Mouse (Mus musculus) thymus, postnatal 25 days (tissue): ENCODE measurements around the gene Tcta.
"Not testable (repeated sequence)": the region's sequence is repeated elsewhere in the genome, so short reads cannot be mapped to it uniquely, and the experiment has no call there.

Source experiments
- DNase-seq: peaks from one replicate; pipeline ENCODE4 v3.0.0; 2022

The Tcta gene

DNA sequence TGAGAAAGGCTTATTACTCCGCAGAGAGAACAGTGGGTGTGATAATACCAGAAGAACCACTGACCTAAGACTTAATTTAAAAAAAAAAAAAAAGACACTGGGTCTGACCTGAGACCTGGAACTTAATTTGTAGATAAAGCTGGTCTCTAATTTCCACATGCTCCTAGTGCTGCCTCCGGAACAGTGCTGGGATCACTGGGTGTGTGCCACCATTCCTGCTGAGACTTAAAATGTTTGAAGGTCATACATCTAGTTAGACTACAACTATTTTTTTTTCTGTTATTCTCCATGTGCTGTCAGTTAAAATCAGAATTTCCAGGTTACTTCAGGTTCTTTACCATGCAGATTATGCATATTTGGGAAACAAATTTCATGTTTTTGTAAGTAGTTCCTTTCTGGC lies 2.2 kb upstream of the Tcta start:
- no peak for DNase-seq

DNA sequence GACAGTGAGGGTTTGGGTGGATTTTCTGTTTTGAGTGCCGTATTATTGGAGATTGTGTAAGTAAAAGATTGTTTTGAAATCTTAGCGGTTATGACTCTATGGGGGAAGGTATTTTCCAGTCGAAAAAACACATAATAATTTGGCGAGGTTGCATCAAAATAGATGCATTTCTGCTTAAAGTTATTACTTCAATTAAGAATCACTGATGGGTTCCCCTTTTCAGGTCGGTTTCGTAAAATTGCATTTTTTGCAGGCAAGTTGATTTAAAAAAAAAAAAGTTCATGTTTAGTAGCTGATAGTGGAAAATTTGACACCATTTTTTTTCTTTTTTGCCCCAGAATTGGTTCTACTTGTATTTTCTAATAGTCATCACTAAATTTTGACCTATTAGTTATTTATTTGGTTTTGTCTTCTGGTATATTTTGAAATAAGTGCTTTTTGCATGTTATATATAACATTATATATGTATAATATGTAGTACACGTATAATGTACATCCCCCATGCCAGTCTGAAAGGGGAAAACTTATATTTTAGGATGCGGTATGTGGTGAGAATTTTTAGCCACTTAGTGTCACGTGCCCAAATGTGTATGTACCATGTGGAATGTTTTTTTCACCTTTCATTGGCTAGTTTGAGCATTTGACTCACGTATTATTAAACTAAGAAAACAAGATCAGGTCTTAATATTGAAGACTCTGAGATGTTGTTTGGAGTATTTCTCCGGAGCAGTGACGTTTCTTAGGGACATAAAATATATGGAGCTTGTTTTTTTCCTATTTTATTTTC lies 1.3 kb upstream of the Tcta start:
- DNase-seq: no peak

DNA sequence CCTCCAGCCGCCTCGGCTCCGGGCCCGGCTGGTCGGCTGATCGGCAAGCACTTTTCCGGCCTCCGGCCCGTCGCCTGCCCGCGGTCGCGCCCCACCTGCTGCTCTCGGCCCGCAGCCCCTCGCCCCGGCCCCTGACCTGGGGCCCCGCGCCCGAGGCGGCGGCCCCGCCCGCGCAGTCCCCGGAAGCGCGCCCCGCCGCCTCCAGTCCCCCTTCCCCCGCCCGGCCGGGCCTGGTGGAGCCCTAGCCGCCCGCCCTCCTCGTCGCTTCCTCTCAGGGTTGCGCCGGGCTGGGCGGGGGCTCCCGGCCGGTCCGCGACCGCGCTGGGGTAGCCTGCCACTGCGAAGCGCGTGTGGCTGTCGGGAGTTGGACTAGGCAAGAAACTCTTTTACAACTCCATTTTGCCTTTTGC lies 616 bp upstream of the Tcta start:
- DNase-seq: peak; percentile 86

DNA sequence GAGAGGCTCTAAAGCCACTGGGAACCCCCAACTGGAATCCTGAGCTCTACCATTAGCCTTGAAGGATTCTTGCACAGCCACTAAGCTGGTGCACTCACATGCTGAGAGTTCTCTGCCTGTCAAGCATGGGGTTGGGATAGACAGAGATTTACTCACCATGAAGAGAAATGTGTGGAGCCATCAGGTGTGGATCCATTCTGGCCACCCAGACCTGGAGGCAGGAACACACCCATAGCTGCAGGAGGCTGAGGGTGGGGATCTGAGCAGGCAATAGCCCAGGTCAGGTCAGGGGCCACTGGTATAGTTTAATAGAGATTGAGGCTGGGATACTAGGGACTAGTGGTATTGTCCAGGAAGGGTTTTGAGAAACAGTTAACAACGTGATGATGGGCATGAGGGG lies 790 bp downstream of the Tcta start:
- no peak for DNase-seq

DNA sequence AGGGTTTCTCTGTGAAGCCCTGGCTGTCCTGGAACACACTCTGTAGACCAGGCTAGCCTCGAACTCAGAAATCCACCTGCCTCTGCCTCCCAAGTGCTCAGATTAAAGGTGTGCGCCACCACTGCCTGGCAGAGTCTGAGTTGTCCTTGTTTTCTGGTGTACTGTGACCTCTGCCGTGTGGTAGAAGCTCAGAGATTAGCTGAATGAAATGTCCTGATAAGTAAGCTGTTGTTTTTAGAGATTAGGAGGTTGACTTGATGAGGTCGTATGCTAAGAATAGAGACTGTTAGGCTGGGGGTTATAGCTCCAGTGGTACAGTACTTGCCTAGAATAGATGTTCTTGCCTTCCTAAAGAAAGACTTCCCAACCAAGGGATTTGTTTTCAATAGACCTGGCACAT lies 1.2 kb downstream of the Tcta start:
- no peak for DNase-seq

DNA sequence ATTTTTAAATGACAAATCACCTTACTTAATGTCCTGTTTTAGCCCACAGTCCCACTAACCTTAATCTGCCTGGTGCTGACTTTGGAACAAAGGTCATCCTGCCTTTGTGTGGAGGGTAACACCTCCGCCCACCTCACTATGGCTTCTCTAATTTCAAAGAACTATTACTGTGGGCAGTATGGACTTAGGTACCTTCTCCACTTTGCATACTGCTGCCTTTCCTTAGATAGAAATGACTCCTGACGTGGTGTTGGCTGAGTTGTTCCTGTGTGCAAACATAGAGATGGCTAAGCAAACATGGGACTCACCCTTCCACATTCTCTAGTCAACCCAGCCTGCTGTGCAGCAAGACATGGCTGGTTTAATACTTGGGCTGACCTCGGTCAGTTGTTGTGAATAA lies 4.1 kb downstream of the Tcta start:
- DNase-seq: no peak

DNA sequence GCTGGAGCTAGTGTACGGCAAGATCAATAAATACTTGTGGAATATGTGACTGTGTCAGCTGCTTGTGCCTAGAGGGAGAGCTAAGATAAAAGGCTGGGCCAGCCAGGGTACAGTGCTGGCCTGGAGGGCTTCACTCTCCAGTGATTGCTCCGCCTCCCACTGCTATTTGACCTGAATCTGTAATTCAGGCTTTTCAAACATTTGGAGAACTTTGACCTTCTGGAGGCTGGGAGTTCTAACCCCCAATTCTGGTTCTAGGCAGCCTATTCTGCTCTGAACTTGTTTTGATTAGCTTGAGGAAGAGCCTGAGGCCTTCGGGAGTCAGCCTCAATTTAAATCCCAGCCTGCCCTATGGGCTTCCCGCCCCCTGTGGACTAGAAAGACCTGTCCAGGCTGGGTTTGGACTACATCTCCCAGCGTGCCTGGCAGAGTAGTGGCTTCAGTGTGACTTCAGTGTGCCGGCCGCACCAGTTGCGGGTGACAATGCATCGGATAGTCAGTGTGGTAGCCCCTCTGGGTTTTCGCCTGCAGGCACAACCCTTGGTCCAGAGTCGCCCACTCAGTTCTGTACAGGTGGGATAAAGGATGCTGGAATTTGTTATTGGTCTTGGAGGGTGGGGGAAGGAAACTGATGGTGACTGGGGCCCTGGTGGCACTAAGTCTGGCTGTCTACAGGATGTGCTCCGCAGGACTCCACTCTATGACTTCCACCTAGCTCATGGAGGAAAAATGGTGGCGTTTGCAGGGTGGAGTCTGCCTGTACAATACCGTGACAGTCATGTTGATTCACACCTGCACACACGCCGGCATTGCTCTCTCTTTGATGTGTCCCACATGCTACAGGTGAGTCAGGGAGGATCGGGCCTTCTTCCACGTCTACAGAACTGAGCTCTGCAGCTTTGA lies 9.3 kb downstream of the Tcta start, which contains the start of gene Amt:
TSS of gene Amt (plus strand) at position 401 of the 903 bp plus-strand sequence.
- no peak for DNase-seq

DNA sequence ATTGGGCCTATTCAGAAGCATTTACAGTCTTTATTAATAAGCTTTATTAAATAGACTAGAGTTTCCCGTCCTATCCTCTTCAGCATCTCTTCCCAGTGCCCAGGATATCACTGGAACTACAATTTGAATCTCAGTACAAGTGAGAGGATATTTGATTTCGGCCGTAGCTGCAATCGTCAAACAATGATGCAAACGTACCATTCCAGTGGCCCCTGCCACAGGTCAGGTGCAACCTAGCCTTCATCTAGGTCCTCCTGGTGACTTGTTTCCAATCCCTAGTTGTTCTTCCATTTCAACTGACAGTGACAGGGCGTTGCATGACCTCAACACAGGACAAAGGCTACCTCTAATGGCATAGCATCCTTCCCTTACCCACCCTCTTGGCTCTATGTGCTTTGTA lies 15.2 kb downstream of the Tcta start:
- no peak for DNase-seq

DNA sequence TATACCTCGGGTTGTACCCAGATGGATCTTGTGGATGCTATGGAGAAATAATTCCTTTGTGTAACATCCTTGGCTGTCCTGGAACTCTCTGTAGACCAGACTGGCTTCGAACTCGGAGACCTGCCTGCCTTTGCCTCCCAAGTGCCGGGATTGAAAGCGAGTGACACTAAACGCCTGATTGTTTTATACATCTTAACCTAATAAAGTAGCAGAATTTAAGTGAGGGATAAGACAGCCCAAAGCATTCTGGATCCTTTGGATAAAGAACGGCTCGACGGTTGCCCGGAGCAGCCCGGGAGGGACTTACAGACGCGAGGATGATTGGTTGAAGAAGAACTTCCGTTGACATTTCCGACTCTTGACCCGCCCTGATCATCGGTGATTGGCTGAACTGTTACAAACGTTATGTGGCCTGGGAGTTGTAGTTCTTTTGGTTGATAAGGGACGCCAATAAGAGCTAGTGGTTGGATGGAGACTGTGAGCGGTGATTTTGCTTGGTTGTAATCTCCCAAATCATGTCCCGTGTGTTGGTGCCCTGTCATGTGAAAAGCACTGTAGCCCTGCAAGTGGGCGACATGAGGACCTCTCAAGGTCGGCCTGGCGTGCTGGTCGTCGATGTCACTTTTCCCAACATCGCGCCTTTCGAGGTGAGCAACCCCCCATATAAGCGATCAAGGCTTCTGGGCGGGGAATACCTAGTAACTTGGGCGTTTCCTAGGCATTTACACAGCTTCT lies 15.8 kb downstream of the Tcta start, which contains the start of gene Nicn1:
TSS of gene Nicn1 (plus strand) at position 414 of the 735 bp plus-strand sequence.
- peak; percentile 87 for DNase-seq

DNA sequence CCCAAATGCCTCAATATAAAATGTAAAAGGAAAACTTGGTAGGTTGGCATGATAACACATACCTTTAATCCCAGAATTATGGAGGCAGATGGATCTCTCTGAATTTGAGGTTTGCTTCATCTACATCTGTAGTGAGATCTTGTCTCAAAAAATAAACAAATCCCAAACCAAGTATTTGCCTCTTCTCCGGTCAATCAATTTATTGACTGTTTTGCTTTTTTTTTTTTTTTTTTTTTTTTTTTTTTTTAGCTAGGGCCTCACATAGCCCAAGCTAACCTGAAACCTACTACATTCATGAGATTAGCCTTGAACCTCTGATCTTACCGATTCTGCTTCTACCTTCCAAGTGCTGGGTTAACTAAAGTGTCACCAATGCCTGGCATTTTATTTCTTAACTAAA lies 16.6 kb downstream of the Tcta start:
- no peak for DNase-seq

DNA sequence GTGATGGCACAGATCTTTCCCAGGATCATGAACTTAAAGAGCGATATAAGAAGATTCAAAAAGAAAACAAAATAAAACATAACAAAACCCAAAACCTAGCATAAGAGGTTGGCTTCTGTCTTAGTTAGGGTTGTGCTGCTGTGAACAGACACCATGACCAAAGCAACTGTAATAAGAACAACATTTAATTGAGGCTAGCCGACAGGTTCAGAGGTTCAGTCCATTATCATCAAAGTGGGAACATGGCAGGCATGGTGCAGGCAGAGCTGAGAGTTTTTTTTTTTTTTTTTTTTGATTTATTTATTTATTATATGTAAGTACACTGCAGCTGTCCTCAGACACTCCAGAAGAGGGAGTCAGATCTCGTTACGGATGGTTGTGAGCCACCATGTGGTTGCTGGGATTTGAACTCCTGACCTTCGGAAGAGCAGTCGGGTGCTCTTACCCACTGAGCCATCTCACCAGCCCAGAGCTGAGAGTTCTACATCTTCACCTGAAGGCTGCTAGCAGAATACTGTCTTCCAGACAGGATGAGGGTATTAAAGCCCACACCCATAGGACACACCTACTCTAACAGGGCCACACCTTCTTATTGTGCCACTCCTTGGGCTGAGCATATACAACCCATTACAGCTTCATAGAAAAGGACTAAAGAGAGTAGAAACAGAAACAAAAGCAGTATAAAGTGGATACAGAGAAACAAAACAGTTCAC lies 18.3 kb downstream of the Tcta start:
- DNase-seq: not testable (repeated sequence)

DNA sequence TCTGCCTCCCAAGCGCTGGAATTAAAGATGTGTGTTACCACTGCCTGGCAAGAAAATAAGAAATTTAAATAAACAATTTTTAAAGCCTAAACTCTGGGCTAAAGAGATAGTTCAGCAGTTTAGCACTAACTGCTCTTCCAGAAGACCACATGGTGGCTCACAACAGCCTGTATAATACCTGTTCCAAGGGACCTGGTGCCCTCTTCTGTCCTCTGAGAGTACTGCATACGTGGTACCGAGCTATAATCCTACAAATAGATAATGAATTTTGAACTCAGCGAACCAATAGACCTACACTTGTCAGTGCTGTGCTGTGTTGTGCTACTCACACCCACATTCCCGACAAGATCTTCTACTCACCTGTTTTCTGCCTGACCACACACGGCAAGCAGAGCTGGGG lies 21.6 kb downstream of the Tcta start:
- peak; percentile 76 for DNase-seq

DNA sequence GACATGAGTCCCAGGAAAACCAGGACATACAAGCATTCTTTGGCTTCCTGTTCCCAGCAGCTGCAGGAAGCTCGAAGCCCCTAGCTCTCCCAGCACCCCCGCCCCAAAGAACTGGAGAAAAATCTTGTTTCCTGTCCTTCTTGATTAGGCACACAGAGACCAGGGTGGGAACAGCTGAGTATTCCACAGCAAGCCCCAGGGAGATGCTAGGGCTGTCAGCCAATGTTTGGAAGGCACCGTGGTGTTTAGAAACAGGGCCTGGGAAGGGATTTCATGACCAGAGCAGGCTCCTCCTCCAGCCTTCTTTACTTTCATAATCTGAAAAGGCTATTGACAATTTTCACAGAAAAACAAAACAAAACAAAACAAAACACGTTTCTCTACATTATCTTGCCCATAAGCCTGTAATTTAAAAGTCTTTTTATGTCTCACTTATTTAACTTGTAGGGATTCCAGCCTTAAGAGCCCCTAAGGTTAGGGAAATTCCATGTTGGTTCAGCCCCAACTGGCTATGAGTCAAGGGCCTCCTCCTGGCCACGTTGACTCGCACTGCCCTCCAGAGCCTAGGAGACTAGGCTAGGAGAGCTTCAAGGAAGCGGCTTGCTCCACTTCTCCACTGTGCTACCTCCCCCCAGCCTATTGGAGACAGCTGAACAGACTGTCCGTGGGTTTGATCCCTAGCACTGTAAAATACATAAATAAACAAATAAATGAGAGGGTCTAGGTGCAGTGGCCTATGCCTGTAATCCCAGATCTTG lies 25.7 kb downstream of the Tcta start:
- no peak for DNase-seq

DNA sequence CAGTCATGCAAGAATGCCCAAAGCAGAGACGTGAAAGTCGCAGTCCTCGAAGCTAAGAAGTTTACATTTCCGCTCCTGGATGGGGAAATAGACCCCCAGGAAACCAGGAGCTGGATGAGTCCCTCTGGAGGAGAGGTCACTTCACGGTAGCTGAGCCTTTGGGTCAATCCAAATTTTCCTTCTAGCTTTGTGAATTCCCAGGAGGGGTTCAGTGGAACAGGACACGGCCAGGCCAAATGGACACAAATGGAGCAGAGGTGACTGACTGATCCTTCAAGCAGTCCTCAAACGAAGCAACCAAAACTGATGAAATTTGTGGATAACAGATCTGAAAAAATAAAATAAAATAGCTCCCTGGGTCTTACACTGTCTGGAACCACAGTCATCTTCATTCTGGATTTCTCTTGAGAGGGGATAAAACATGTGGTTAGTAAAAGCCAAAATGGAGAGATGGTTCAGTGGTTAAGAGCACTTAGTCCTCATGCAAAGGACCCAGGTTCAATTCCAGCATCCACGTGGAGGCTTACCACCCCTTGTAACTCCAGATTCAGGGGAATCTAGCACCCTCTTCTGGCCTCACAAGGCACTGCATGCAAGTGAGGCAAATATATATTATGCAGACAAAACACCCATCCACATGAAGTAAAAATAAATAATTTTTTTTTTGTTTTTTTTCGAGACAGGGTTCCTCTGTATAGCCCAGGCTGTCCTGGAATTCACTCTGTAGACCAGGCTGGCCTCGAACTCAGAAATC lies 27.1 kb downstream of the Tcta start:
- peak; percentile 50 for DNase-seq

DNA sequence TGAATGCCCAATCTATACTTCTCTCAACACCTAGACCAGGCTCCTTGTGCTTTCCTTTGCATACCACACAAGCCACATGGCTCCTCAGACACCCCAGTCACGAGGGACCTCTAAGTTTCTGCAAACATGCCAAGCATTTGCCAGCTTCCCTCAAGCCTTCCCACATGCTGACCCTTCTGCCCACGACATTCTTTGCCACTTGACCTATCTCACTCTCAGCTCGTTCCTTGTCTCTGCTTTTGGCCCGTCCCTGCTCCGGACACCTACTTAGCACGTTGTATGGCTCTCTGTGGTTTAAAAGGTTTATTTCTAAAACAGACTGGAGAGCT lies 30.7 kb downstream of the Tcta start:
- no peak for DNase-seq

DNA sequence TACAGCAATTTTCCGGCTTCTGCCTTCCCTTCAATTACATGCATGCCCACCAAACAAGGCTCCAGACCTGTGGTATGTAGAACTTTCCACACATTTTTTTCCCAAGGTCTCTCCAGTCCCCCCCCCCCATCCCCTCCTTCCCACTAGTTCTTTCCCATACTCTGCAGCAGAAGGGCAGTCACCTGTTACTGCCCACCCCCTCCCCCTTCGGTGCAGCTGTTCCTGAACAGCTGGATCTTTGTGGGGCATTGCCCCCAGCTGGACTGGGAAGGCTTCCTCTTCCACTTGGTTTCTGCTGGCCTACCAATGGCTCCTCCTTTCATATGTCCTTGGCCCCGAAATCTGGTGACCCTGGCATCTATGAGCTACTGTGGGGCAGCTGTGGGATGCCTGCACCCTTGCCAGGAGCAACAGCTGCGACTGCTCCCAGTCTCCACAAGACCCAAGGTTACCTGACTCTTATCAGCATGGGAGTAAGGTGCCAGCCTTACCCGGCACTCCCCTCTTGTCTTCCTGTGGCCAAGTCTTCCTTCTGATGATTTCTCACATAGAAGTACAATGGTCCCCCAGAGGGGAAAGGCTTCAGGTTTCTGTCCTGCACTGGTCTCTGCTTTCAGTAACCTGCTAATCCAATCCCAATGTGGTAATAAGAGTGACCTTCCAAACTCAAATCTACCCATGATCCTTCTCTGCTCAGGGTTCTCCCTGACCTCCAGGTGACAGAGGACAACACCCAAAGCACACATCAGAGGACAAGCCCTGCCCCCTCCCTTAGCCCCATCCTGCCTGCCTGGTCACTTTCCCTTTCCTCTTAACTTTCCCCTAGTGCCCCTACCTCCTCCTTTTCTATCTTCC lies 31.3 kb downstream of the Tcta start:
- DNase-seq: no peak

DNA sequence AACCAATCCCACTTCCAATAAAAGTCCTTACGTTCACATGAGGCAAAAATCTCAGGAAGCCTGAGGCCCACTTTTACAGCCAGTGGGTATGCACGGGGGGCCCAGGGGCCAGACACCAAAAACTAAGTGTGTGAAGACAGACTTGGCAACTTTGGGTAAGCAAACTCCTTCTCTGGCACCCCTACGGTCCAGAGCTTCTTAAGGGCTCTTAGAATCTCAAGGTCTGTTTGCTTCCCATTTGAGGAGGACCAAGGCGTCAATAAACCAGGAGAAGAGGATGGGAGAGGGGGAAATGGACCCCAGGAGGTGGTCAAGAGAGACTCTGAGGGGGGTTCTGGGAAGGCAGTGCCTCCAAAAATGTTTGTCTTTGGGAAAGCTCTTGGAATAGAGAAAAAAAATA lies 32.5 kb downstream of the Tcta start:
- no peak for DNase-seq

DNA sequence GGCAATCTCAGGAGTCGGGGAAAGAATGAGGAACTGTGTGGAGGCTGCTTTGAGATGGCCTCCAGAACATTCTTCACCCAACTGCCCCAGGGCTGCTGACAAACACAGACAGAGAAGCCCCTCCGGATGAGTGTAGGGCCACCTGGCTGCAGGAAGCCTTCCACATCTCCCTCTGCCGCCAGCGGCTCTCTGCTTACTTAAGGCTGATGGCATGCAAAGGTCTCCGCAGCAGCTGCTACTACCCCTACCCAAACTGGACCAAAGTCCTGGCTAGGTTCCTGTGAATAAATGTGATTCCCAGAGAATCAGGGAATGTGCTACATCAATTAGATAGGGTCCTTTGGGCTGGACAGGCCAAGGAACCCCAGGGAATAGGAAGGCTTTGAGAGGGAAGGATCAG lies 33.3 kb downstream of the Tcta start:
- DNase-seq: no peak

DNA sequence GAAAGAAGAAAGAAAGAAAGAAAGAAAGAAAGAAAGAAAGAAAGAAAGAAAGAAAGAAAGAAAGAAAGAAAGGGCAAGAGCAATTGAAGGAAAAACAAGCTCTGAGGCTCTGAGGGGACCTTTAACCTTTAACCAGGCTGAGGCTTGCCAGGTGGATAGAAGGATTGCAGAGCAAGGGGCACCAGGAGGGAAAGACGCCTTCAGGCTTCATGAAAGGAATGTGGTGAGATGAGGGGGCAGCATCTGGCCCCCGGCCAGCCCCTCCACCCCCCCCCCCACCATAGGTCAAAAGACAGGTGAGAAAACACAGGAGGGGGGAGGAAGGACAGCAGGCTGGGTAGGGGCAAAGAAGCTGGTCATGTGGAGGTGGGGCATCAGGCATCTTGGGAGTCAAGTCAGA lies 34.0 kb downstream of the Tcta start:
- no peak for DNase-seq

DNA sequence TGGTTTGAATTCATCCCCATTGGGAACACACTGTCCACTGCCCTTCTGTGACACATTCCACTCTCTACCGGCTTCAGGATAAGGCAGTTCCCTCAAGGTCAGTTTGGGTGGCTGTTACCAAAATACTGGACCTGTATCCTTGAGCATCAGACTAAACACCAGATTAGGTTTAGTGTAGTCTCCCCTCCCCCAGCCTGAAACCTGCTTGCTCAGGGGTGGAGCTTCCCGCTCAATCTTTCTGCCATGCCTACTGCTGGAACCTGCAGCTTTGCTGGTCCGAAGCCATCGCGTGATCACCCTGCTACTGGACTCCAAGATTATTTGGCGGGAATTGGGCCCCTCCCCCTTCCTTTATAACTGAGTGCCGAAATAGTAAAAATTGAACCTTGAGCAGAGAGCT lies 37.3 kb downstream of the Tcta start:
- not testable (repeated sequence) for DNase-seq
